Mouse (Mus musculus): ENCODE results near the gene Hnrnpul1. TPM values are rescaled to one million over a fixed set of nuclear protein-coding genes. Genes with fewer than 3 reads are reported as not detected.

Gene Hnrnpul1
- polyA plus RNA-seq, 1 experiment from 2014 or later = 38.8 TPM

- H3K4me3 ChIP-seq = no peak overlapping the region
- no peak overlapping the region for H3K9ac ChIP-seq
- peak overlapping the region; percentile 50; the same call in 1 of the 2 replicates for H3K27ac ChIP-seq (replicated peaks)
- H3K27me3 ChIP-seq (replicated peaks) = peaks cover 58% of the 10 kb centered on the region
- no peak for ATAC-seq (ENCODE audit: extremely low read depth, insufficient number of reproducible peaks, low FRiP score, low TSS enrichment)
- H3K4me1 ChIP-seq = peaks cover 25% of the 10 kb centered on the region
- no peaks in the 10 kb centered on the region for H3K36me3 ChIP-seq
- H3K9me3 ChIP-seq = peaks cover 3% of the 10 kb centered on the region; the same call in 1 of the 2 replicates
- 49% methylated on average over 15 of the region's 15 CpGs for WGBS
- H3K4me2 ChIP-seq = no peak overlapping the region
Observed at GRCm38 (mm10) chr7:25676085-25676781, 78.3 kb downstream of the Hnrnpul1 start.

GRCm38 (mm10) chr7:25675405-25675804, 79.2 kb downstream of the Hnrnpul1 start:
- 42% methylated on average over 6 of the region's 6 CpGs for WGBS
- H3K4me2 ChIP-seq = peak overlapping the region; percentile 66

GRCm38 (mm10) chr7:25674719-25675300, 79.7 kb downstream of the Hnrnpul1 start, which contains the start of gene Tmem91:
TSS of gene Tmem91 (minus strand) at chr7:25675166.
- peaks cover 20% of the 10 kb centered on the region for H3K4me1 ChIP-seq
- H3K36me3 ChIP-seq = no peaks in the 10 kb centered on the region
- peak within 1 kb of the TSS; percentile 43 for H3K4me3 ChIP-seq
- peak within 1 kb of the TSS; percentile 66 for H3K4me2 ChIP-seq
- ATAC-seq (ENCODE audit: extremely low read depth, insufficient number of reproducible peaks, low FRiP score, low TSS enrichment) = no peak
- H3K27ac ChIP-seq (replicated peaks) = no peak within 1 kb of the TSS
- peaks cover 3% of the 10 kb centered on the region; the same call in 1 of the 2 replicates for H3K9me3 ChIP-seq
- WGBS = 4% methylated on average over 29 of the region's 29 CpGs
- peaks cover 58% of the 10 kb centered on the region for H3K27me3 ChIP-seq (replicated peaks)
- peak within 1 kb of the TSS; percentile 53 for H3K9ac ChIP-seq

More at GRCm38 (mm10) chr7:25675405-25675804, 79.2 kb downstream of the Hnrnpul1 start:
- no peak for ATAC-seq (ENCODE audit: extremely low read depth, insufficient number of reproducible peaks, low FRiP score, low TSS enrichment)
- H3K4me1 ChIP-seq = peaks cover 26% of the 10 kb centered on the region
- no peaks in the 10 kb centered on the region for H3K36me3 ChIP-seq
- no peak overlapping the region for H3K27ac ChIP-seq (replicated peaks)
- H3K27me3 ChIP-seq (replicated peaks) = peaks cover 58% of the 10 kb centered on the region
- peaks cover 3% of the 10 kb centered on the region; the same call in 1 of the 2 replicates for H3K9me3 ChIP-seq
- H3K4me3 ChIP-seq = no peak overlapping the region
- no peak overlapping the region for H3K9ac ChIP-seq

GRCm38 (mm10) chr7:25674297-25674696, 80.3 kb downstream of the Hnrnpul1 start:
- H3K4me2 ChIP-seq = peak overlapping the region; percentile 66
- no peak overlapping the region for H3K27ac ChIP-seq (replicated peaks)
- no peaks in the 10 kb centered on the region for H3K36me3 ChIP-seq
- H3K27me3 ChIP-seq (replicated peaks) = peaks cover 57% of the 10 kb centered on the region
- peaks cover 3% of the 10 kb centered on the region; the same call in 1 of the 2 replicates for H3K9me3 ChIP-seq
- WGBS = 30% methylated on average over 9 of the region's 9 CpGs
- no peak overlapping the region for H3K9ac ChIP-seq
- ATAC-seq (ENCODE audit: extremely low read depth, insufficient number of reproducible peaks, low FRiP score, low TSS enrichment) = no peak
- H3K4me3 ChIP-seq = peak overlapping the region; percentile 43
- peaks cover 19% of the 10 kb centered on the region for H3K4me1 ChIP-seq

GRCm38 (mm10) chr7:25672442-25672841, 82.1 kb downstream of the Hnrnpul1 start:
- Histone ChIP-seq H3K4me3 (no peak overlapping the region), H3K27ac (replicated peaks) (no peak overlapping the region), H3K27me3 (replicated peaks) (peaks cover 43% of the 10 kb centered on the region), H3K36me3 (peaks cover 12% of the 10 kb centered on the region), H3K9me3 (peaks cover 3% of the 10 kb centered on the region; the same call in 1 of the 2 replicates), H3K4me1 (peaks cover 19% of the 10 kb centered on the region), H3K4me2 (no peak overlapping the region), H3K9ac (no peak overlapping the region)
- whole genome bisulfite sequencing = 45% methylated on average over 4 of the region's 4 CpGs
- no peak for ATAC-seq (ENCODE audit: extremely low read depth, insufficient number of reproducible peaks, low FRiP score, low TSS enrichment)

GRCm38 (mm10) chr7:25671686-25672085, 82.9 kb downstream of the Hnrnpul1 start:
- Histone ChIP-seq H3K27ac (replicated peaks) (no peak overlapping the region), H3K9ac (no peak overlapping the region), H3K4me3 (no peak overlapping the region), H3K9me3 (peaks cover 3% of the 10 kb centered on the region; the same call in 1 of the 2 replicates), H3K36me3 (peaks cover 20% of the 10 kb centered on the region), H3K27me3 (replicated peaks) (peaks cover 38% of the 10 kb centered on the region), H3K4me1 (peaks cover 18% of the 10 kb centered on the region), H3K4me2 (no peak overlapping the region)
- no peak for ATAC-seq (ENCODE audit: extremely low read depth, insufficient number of reproducible peaks, low FRiP score, low TSS enrichment)
- 61% methylated on average over 2 of the region's 2 CpGs for WGBS

Other genes with a start within 250 kb of the Hnrnpul1 start
- 0.05 TPM in 1 of 2 replicates, not detected in the other for gene Ceacam2, start 214.9 kb downstream of the Hnrnpul1 start, polyA plus RNA-seq (2015; fragmentation: Nextera tagmentation; extraction: Ambion mirVana)
- not detected in 2 replicates for gene Erich4, start 138.9 kb downstream of the Hnrnpul1 start, polyA plus RNA-seq (2015; fragmentation: Nextera tagmentation; extraction: Ambion mirVana)
- gene Dmac2, start 135.3 kb downstream of the Hnrnpul1 start, polyA plus RNA-seq (2015; fragmentation: Nextera tagmentation; extraction: Ambion mirVana) = 49.5 and 57.7 TPM in 2 replicates
- gene B3gnt8, start 128.1 kb downstream of the Hnrnpul1 start, polyA plus RNA-seq (2015; fragmentation: Nextera tagmentation; extraction: Ambion mirVana) = 5.7 and 5.8 TPM in 2 replicates
- 56.3 and 56.9 TPM in 2 replicates for gene Bckdha, start 95.8 kb downstream of the Hnrnpul1 start, polyA plus RNA-seq (2015; fragmentation: Nextera tagmentation; extraction: Ambion mirVana)
- gene Exosc5, start 95.6 kb downstream of the Hnrnpul1 start, polyA plus RNA-seq (2015; fragmentation: Nextera tagmentation; extraction: Ambion mirVana) = 40.4 and 42.1 TPM in 2 replicates
- 1.4 and 1.5 TPM in 2 replicates for gene Tmem91, start 79.6 kb downstream of the Hnrnpul1 start, polyA plus RNA-seq (2015; fragmentation: Nextera tagmentation; extraction: Ambion mirVana)
- 30.8 and 32.8 TPM in 2 replicates for gene B9d2, start 74.0 kb downstream of the Hnrnpul1 start, polyA plus RNA-seq (2015; fragmentation: Nextera tagmentation; extraction: Ambion mirVana)
- 4.3 TPM in 2 replicates for gene Tgfb1, start 67.8 kb downstream of the Hnrnpul1 start, polyA plus RNA-seq (2015; fragmentation: Nextera tagmentation; extraction: Ambion mirVana)
- gene Ccdc97, start 35.7 kb downstream of the Hnrnpul1 start, polyA plus RNA-seq (2015; fragmentation: Nextera tagmentation; extraction: Ambion mirVana) = 19.7 and 22.1 TPM in 2 replicates
- gene Axl, start 33.9 kb upstream of the Hnrnpul1 start, polyA plus RNA-seq (2015; fragmentation: Nextera tagmentation; extraction: Ambion mirVana) = 47.3 and 48.6 TPM in 2 replicates
- gene Cyp2s1, start 62.2 kb upstream of the Hnrnpul1 start, polyA plus RNA-seq (2015; fragmentation: Nextera tagmentation; extraction: Ambion mirVana) = 2.7 and 3.0 TPM in 2 replicates
- not detected in 2 replicates for gene Cyp2b10, start 142.9 kb upstream of the Hnrnpul1 start, polyA plus RNA-seq (2015; fragmentation: Nextera tagmentation; extraction: Ambion mirVana)